Mouse (Mus musculus): ENCODE results near the gene Olfr54. TPM values are rescaled to one million over a fixed set of nuclear protein-coding genes. Genes with fewer than 3 reads are reported as not detected.

Gene Olfr54
- polyA plus RNA-seq (2017; shearing (Covaris generic)), result not detected

GRCm38 (mm10) chr11:51013936-51014335, at the start of gene Olfr54:
Olfr54 (plus strand) TSS chr11:51014236.

GRCm38 (mm10) chr11:50966230-50966629, 47.8 kb upstream of the Olfr54 start, which contains the start of gene Olfr1378:
Olfr1378 (plus strand) TSS chr11:50966530.

GRCm38 (mm10) chr11:50981667-50982066, 32.4 kb upstream of the Olfr54 start, which contains the start of gene Olfr1377:
Olfr1377 (plus strand) TSS chr11:50981967.

GRCm38 (mm10) chr11:51003296-51003695, 10.7 kb upstream of the Olfr54 start, which contains the start of gene Olfr51:
Olfr51 (plus strand) TSS chr11:51003596.

GRCm38 (mm10) chr11:51047809-51048208, 33.8 kb downstream of the Olfr54 start, which contains the start of gene Olfr1375:
Olfr1375 (plus strand) TSS chr11:51048109.

GRCm38 (mm10) chr11:51059151-51059571, 45.1 kb downstream of the Olfr54 start, which contains the start of gene Zfp354a:
Zfp354a (plus strand) TSS chr11:51059257.

Other genes starting within 250 kb of the Olfr54 start
- gene Zfp354c, start 186.5 kb upstream of the Olfr54 start, polyA plus RNA-seq (2017; shearing (Covaris generic)), result 4.0 TPM
- 0.13 TPM for gene Zfp879, start 172.7 kb upstream of the Olfr54 start, polyA plus RNA-seq (2017; shearing (Covaris generic))
- 0.13 TPM for gene Grm6, start 163.6 kb upstream of the Olfr54 start, polyA plus RNA-seq (2017; shearing (Covaris generic))
- not detected for gene Zfp454, start 126.6 kb upstream of the Olfr54 start, polyA plus RNA-seq (2017; shearing (Covaris generic))
- 1.6 TPM for gene Zfp2, start 98.1 kb upstream of the Olfr54 start, polyA plus RNA-seq (2017; shearing (Covaris generic))
- gene Zfp354b, start 82.6 kb upstream of the Olfr54 start, polyA plus RNA-seq (2017; shearing (Covaris generic)), result not detected
- gene 4933414I15Rik, start 70.5 kb upstream of the Olfr54 start, polyA plus RNA-seq (2017; shearing (Covaris generic)), result not detected
- not detected for gene Prop1, start 60.5 kb upstream of the Olfr54 start, polyA plus RNA-seq (2017; shearing (Covaris generic))
- gene Olfr1378, start 47.7 kb upstream of the Olfr54 start, polyA plus RNA-seq (2017; shearing (Covaris generic)), result not detected
- not detected for gene Olfr1377, start 32.3 kb upstream of the Olfr54 start, polyA plus RNA-seq (2017; shearing (Covaris generic))
- not detected for gene Olfr51, start 10.6 kb upstream of the Olfr54 start, polyA plus RNA-seq (2017; shearing (Covaris generic))
- gene Olfr1375, start 33.9 kb downstream of the Olfr54 start, polyA plus RNA-seq (2017; shearing (Covaris generic)), result not detected
- gene Zfp354a, start 45.0 kb downstream of the Olfr54 start, polyA plus RNA-seq (2017; shearing (Covaris generic)), result not detected
- gene Gm12569, start 206.2 kb downstream of the Olfr54 start, polyA plus RNA-seq (2017; shearing (Covaris generic)), result not detected
- 252 TPM for gene Clk4, start 247.5 kb downstream of the Olfr54 start, polyA plus RNA-seq (2017; shearing (Covaris generic))
- not detected for gene BC049762, start 248.8 kb downstream of the Olfr54 start, polyA plus RNA-seq (2017; shearing (Covaris generic))

Measured in inflammation-experienced regulatory T-cells, adult 16 weeks (primary cell).